Comparison of ENCODE assay signal across 17 mouse cellular contexts in genomic region chr11:113633398-113633797, GRCm38 (mm10). TPM values are rescaled to one million over a fixed set of nuclear protein-coding genes. Genes with fewer than 3 reads are reported as not detected.
"Had no signal": no experiment of that assay in that cellular context is flagged by ENCODE, and none has a peak within 500 bp of the region (broad histone marks: within the 10 kb centered on the region; RNA-seq: fewer than 3 reads in every experiment).

No protein-coding gene starts in this region.

- H3K9me3 ChIP-seq: midbrain, embryonic 15.5 days; neural tube, embryonic 12.5 days; stomach, embryonic 15.5 days had no signal

- H3K9ac ChIP-seq: lung, embryonic 14.5 days; midbrain, embryonic 13.5 days; midbrain, embryonic 15.5 days; neural tube, embryonic 12.5 days; stomach, embryonic 15.5 days had no signal

- H3K27me3 ChIP-seq: midbrain, embryonic 15.5 days; neural tube, embryonic 12.5 days; stomach, embryonic 15.5 days had no signal

- H3K36me3 ChIP-seq: midbrain, embryonic 15.5 days; neural tube, embryonic 12.5 days; stomach, embryonic 15.5 days had no signal

- H3K4me3 ChIP-seq: megakaryocyte, embryonic 14.5 days; midbrain, embryonic 13.5 days; midbrain, embryonic 15.5 days; neural tube, embryonic 12.5 days; stomach, embryonic 15.5 days had no signal

- ATAC-seq: midbrain, embryonic 13.5 days; midbrain, embryonic 15.5 days had no signal

- DNase-seq: lung, adult 18-20 months; lung, embryonic 14.5 days; lung, postnatal 10 days; lung, postnatal 4 days; right cerebral cortex, postnatal 14 days; thymus, adult 2 months; thymus, postnatal 25 days; thymus, postnatal 4 days had no signal

- H3K27ac ChIP-seq: midbrain, embryonic 13.5 days; midbrain, embryonic 15.5 days; neural tube, embryonic 12.5 days; stomach, embryonic 15.5 days; stomach, postnatal 0 days had no signal

- H3K4me2 ChIP-seq: lung, embryonic 14.5 days; midbrain, embryonic 11.5 days; midbrain, embryonic 13.5 days; midbrain, embryonic 15.5 days; neural tube, embryonic 12.5 days; stomach, embryonic 15.5 days had no signal

- H3K4me1 ChIP-seq: megakaryocyte, embryonic 14.5 days; midbrain, embryonic 13.5 days; midbrain, embryonic 15.5 days; neural tube, embryonic 12.5 days; stomach, embryonic 15.5 days had no signal

RNA-seq across cellular contexts. Expression of gene Sstr2, which starts 14.3 kb away (rescaled TPM):
- total RNA-seq: monocyte, adult 5-6 weeks; neutrophil, adult 5-6 weeks had no signal
